Mouse (Mus musculus): ENCODE data around the gene Ube2g2. TPM values are rescaled to one million over a fixed set of nuclear protein-coding genes. Genes with fewer than 3 reads are reported as not detected.

Ube2g2 gene
- polyA plus RNA-seq, 1 experiment from 2014 or later, result 50.9 TPM

- Histone ChIP-seq H3K4me3 (ENCODE audit: low read depth, low read length) (no peak overlapping the region), H3K9me3 (ENCODE audit: low read depth, low read length) (no peaks in the 10 kb centered on the region), H3K4me2 (no peak overlapping the region), H3K27ac (ENCODE audit: low read depth) (no peak overlapping the region), H3K9ac (no peak overlapping the region), H3K4me1 (ENCODE audit: insufficient read depth) (no peaks in the 10 kb centered on the region), H3K27me3 (ENCODE audit: insufficient read depth, low read length) (no peaks in the 10 kb centered on the region), H3K36me3 (ENCODE audit: insufficient read depth) (peaks cover 88% of the 10 kb centered on the region)
- 78% methylated on average over 6 of the region's 6 CpGs for WGBS
- TF ChIP-seq CTCF (IDR thresholded peaks at IDR 0.05; ENCODE audit: low read depth), result no peak
- DNase-seq (no peak), ATAC-seq (ENCODE audit: insufficient read depth) (no peak)
These were observed 30.5 kb upstream of the Ube2g2 start for GRCm38 (mm10) chr10:77591546-77591945.

GRCm38 (mm10) chr10:77596060-77596459 is 26.0 kb upstream of the Ube2g2 start:
- Histone ChIP-seq H3K27ac (ENCODE audit: low read depth) (no peak overlapping the region), H3K4me3 (ENCODE audit: low read depth, low read length) (no peak overlapping the region), H3K36me3 (ENCODE audit: insufficient read depth) (peaks cover 74% of the 10 kb centered on the region), H3K4me2 (no peak overlapping the region), H3K4me1 (ENCODE audit: insufficient read depth) (no peaks in the 10 kb centered on the region), H3K27me3 (ENCODE audit: insufficient read depth, low read length) (no peaks in the 10 kb centered on the region), H3K9me3 (ENCODE audit: low read depth, low read length) (no peaks in the 10 kb centered on the region), H3K9ac (no peak overlapping the region)
- DNase-seq, result no peak
- WGBS, result 86% methylated on average over 2 of the region's 2 CpGs
- TF ChIP-seq CTCF (IDR thresholded peaks at IDR 0.05; ENCODE audit: low read depth), result no peak
- ATAC-seq (ENCODE audit: insufficient read depth), result no peak

GRCm38 (mm10) chr10:77603021-77603420 is 19.1 kb upstream of the Ube2g2 start:
- Histone ChIP-seq H3K36me3 (ENCODE audit: insufficient read depth) (peaks cover 8% of the 10 kb centered on the region), H3K27ac (ENCODE audit: low read depth) (no peak overlapping the region), H3K4me1 (ENCODE audit: insufficient read depth) (peaks cover 12% of the 10 kb centered on the region), H3K4me2 (no peak overlapping the region), H3K9me3 (ENCODE audit: low read depth, low read length) (no peaks in the 10 kb centered on the region), H3K9ac (no peak overlapping the region), H3K4me3 (ENCODE audit: low read depth, low read length) (no peak overlapping the region), H3K27me3 (ENCODE audit: insufficient read depth, low read length) (no peaks in the 10 kb centered on the region)
- DNase-seq, result no peak
- 62% methylated on average over 4 of the region's 4 CpGs for WGBS
- no peak for ATAC-seq (ENCODE audit: insufficient read depth)
- TF ChIP-seq CTCF (IDR thresholded peaks at IDR 0.05; ENCODE audit: low read depth), result no peak

GRCm38 (mm10) chr10:77604111-77604510 is 18.0 kb upstream of the Ube2g2 start:
- WGBS, result 94% methylated on average over 6 of the region's 6 CpGs
- no peak overlapping the region for H3K4me3 ChIP-seq (ENCODE audit: low read depth, low read length)
- H3K36me3 ChIP-seq (ENCODE audit: insufficient read depth), result peaks cover 2% of the 10 kb centered on the region; the same call in 1 of the 2 replicates
- no peak overlapping the region for H3K4me2 ChIP-seq
- H3K27me3 ChIP-seq (ENCODE audit: insufficient read depth, low read length), result no peaks in the 10 kb centered on the region
- no peak overlapping the region for H3K9ac ChIP-seq
- ATAC-seq (ENCODE audit: insufficient read depth) (no peak), DNase-seq (no peak)
- no peaks in the 10 kb centered on the region for H3K9me3 ChIP-seq (ENCODE audit: low read depth, low read length)
- H3K27ac ChIP-seq (ENCODE audit: low read depth), result no peak overlapping the region
- peak; percentile 53 for TF ChIP-seq CTCF (IDR thresholded peaks at IDR 0.05; ENCODE audit: low read depth)
- peaks cover 12% of the 10 kb centered on the region for H3K4me1 ChIP-seq (ENCODE audit: insufficient read depth)

GRCm38 (mm10) chr10:77604958-77605357 is 17.1 kb upstream of the Ube2g2 start:
- DNase-seq (peak; percentile 69), ATAC-seq (ENCODE audit: insufficient read depth) (peak; percentile 32; the same call in 1 of the 2 replicates)
- no peaks in the 10 kb centered on the region for H3K27me3 ChIP-seq (ENCODE audit: insufficient read depth, low read length)
- no peaks in the 10 kb centered on the region for H3K9me3 ChIP-seq (ENCODE audit: low read depth, low read length)
- 37% methylated on average over 5 of the region's 5 CpGs for WGBS
- no peak for TF ChIP-seq CTCF (IDR thresholded peaks at IDR 0.05; ENCODE audit: low read depth)
- H3K4me2 ChIP-seq, result no peak overlapping the region
- no peak overlapping the region for H3K4me3 ChIP-seq (ENCODE audit: low read depth, low read length)
- H3K4me1 ChIP-seq (ENCODE audit: insufficient read depth), result peaks cover 12% of the 10 kb centered on the region
- H3K36me3 ChIP-seq (ENCODE audit: insufficient read depth), result peaks cover 5% of the 10 kb centered on the region
- no peak overlapping the region for H3K9ac ChIP-seq
- peak overlapping the region; percentile 99 for H3K27ac ChIP-seq (ENCODE audit: low read depth)

- peak overlapping the region; percentile 77 for H3K4me3 ChIP-seq (ENCODE audit: low read depth, low read length)
- peak overlapping the region; percentile 81 for H3K9ac ChIP-seq
- no peaks in the 10 kb centered on the region for H3K9me3 ChIP-seq (ENCODE audit: low read depth, low read length)
- peak; percentile 81 for TF ChIP-seq CTCF (IDR thresholded peaks at IDR 0.05; ENCODE audit: low read depth)
- peak overlapping the region; percentile 98 for H3K4me2 ChIP-seq
- H3K27ac ChIP-seq (ENCODE audit: low read depth), result peak overlapping the region; percentile 99
- H3K27me3 ChIP-seq (ENCODE audit: insufficient read depth, low read length), result no peaks in the 10 kb centered on the region
- H3K36me3 ChIP-seq (ENCODE audit: insufficient read depth), result peaks cover 9% of the 10 kb centered on the region
- peak; percentile 78 for DNase-seq
- peak; percentile 40 for ATAC-seq (ENCODE audit: insufficient read depth)
- H3K4me1 ChIP-seq (ENCODE audit: insufficient read depth), result peaks cover 12% of the 10 kb centered on the region
- WGBS, result 33% methylated on average over 1 of the region's 1 CpGs
These were observed 16.7 kb upstream of the Ube2g2 start for GRCm38 (mm10) chr10:77605368-77605767.

GRCm38 (mm10) chr10:77605908-77606826 is 15.9 kb upstream of the Ube2g2 start, which contains the start of the genes Sumo3 and Gm49325:
Gene Sumo3 (plus strand): TSS chr10:77606097.
Gene Gm49325 (plus strand): TSS chr10:77606197.
- peak within 1 kb of the TSS; percentile 77 for H3K4me3 ChIP-seq (ENCODE audit: low read depth, low read length)
- TF ChIP-seq CTCF (IDR thresholded peaks at IDR 0.05; ENCODE audit: low read depth), result 0 out of 2 replicates have a peak, but pooled peaks have one; percentile 12
- no peaks in the 10 kb centered on the region for H3K27me3 ChIP-seq (ENCODE audit: insufficient read depth, low read length)
- peak within 1 kb of the TSS; percentile 98 for H3K4me2 ChIP-seq
- DNase-seq (peak; percentile 96), ATAC-seq (ENCODE audit: insufficient read depth) (peak; percentile 85)
- H3K9ac ChIP-seq, result peak within 1 kb of the TSS; percentile 81
- peak within 1 kb of the TSS; percentile 99 for H3K27ac ChIP-seq (ENCODE audit: low read depth)
- peaks cover 12% of the 10 kb centered on the region for H3K4me1 ChIP-seq (ENCODE audit: insufficient read depth)
- H3K9me3 ChIP-seq (ENCODE audit: low read depth, low read length), result no peaks in the 10 kb centered on the region
- WGBS, result under 1% methylated on average over 102 of the region's 119 CpGs
- H3K36me3 ChIP-seq (ENCODE audit: insufficient read depth), result peaks cover 17% of the 10 kb centered on the region
